Mouse (Mus musculus) layer of hippocampus, postnatal 14 days (tissue): ENCODE results near the gene 6030408B16Rik. TPM values are rescaled to one million over a fixed set of nuclear protein-coding genes. Genes with fewer than 3 reads are reported as not detected.

Experiments used
- DNase-seq, 2 experiments: peaks; one replicate each; pipeline ENCODE4 v3.0.0; 2021 to 2022; ENCODE audit warnings: low spot score in 2 of 2, mixed read lengths in 1 of 2
- long read RNA-seq, 2 experiments: library from polyadenylated mRNA; stranded (forward); transcript quantifications; one replicate each; pipeline ENCODE4 v2.0.0; 2021
- total RNA-seq, 2 experiments: library from RNA; stranded (reverse); gene quantifications; 2 replicates each; pipeline ENCODE4 v1.2.3; 2021

6030408B16Rik gene
- total RNA-seq, result under 1 TPM; 0.28 to 0.69 TPM
- long read RNA-seq, experiment 1, result 0 reads
- long read RNA-seq, experiment 2, result 0 reads

- no peak for DNase-seq
These were observed at the start of gene 6030408B16Rik for GRCm38 (mm10) chr15:101293025-101293621. TSS of gene 6030408B16Rik (plus strand) at chr15:101293212.

DNA sequence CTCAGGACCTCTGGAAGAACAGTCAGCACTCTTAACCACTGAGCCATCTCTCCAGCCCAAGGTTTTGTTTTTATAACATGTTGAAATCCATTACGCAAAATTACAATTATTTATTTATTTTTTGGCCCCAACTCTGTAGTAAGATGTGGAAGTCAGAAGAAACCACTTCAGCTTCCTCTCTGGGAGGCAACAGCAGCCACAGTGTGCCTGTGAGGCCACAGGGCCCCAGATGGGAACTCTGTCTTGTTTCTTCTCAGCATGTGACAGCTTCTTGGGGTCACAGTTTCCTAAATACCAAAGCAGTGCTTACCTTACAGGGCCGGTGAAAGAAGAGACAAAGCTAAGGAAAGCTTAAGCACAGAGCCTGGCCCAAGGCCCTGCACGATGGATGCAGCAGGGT is 49.0 kb upstream of the 6030408B16Rik start:
- DNase-seq, result no peak

- peak; percentile 92 to 97 for DNase-seq
These were observed 46.5 kb upstream of the 6030408B16Rik start for GRCm38 (mm10) chr15:101246231-101247154.

GRCm38 (mm10) chr15:101247155-101247498 is 45.9 kb upstream of the 6030408B16Rik start:
- no peak for DNase-seq

- DNase-seq, result no peak
These were observed 44.8 kb upstream of the 6030408B16Rik start for GRCm38 (mm10) chr15:101248029-101248710.

DNA sequence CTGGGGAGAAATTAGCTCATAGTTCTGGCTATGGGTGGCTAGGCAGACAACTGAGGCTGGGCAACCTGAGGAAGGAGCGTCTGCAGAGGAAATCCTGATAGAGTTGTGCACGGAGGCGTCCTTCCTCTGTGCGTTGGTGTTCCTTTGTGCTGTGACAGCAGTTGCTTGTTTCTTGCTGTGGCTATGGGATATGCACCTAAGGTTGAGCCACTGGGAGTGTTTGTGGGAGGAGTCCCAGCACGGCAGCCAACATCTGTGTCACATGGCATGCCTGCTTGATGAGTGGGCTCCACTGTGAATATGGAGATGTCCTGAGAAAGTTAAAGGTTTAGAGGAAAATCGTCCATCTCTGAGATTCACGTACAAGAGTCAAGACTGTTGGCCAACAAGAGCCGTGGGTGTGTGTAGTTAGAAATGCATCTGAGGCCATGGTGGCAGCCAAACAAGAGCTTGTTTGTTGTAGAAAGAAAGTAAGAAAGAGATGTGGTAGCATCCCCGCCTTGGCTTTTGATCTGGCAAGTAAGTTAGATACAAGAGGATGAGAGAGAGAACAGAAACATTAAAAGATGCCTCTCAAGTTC is 42.7 kb upstream of the 6030408B16Rik start:
- DNase-seq, result no peak

- DNase-seq, result no peak
These were observed 41.1 kb upstream of the 6030408B16Rik start for GRCm38 (mm10) chr15:101251930-101252329.

- no peak for DNase-seq
These were observed 40.4 kb upstream of the 6030408B16Rik start for GRCm38 (mm10) chr15:101252614-101253013.

GRCm38 (mm10) chr15:101253563-101253885 is 39.5 kb upstream of the 6030408B16Rik start:
- DNase-seq, result no peak

DNA sequence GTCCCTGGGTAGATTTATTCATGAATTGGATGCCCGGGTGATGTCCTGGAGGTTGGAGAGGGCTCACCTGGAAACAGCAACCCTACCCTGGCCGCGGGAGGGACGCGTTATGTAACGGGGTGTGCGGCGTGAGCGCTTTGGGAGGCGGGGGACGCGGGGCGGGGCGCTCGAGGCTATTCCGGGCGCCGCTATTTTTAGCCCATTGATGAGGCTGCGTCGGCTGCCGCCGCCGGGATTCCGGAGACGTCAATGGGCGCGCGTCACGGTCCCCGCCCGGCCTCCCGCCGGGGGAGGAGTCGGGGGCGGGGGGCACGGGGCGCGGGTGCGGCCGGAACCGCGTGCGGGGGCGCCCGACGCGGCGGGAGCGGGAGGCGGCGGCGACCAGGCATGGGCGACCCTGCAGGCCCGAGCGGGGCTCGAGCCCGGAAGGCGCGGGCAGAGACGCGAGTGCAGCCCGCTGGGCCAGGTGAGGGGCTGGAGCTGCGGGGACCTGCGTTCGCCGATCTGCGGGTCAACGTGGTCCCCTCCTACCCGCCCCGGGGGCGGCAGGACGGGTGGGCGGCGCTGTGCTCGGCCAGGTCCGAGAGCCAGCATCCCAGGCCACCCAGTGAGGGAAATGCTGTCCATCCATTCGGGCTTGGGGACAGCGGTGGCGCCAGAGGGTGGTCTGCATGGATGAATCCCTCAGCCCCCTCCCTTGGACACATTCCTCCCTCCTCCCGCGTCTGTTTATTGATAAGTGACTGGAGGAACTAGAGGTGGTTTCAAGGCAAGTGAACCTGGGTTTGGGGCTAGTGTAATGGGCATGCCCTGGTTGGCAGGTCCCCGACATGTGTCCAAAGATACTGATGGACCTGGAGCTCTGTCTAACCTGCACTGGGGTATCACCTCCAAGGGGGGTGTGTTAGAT is 38.9 kb upstream of the 6030408B16Rik start, which contains the start of gene Nr4a1:
TSS of gene Nr4a1 (plus strand) at position 384 of the 910 bp plus-strand sequence.
- peak in 1 of 2 experiments; percentile 66 for DNase-seq

- DNase-seq, result no peak
These were observed 37.1 kb upstream of the 6030408B16Rik start for GRCm38 (mm10) chr15:101255842-101256462.

DNA sequence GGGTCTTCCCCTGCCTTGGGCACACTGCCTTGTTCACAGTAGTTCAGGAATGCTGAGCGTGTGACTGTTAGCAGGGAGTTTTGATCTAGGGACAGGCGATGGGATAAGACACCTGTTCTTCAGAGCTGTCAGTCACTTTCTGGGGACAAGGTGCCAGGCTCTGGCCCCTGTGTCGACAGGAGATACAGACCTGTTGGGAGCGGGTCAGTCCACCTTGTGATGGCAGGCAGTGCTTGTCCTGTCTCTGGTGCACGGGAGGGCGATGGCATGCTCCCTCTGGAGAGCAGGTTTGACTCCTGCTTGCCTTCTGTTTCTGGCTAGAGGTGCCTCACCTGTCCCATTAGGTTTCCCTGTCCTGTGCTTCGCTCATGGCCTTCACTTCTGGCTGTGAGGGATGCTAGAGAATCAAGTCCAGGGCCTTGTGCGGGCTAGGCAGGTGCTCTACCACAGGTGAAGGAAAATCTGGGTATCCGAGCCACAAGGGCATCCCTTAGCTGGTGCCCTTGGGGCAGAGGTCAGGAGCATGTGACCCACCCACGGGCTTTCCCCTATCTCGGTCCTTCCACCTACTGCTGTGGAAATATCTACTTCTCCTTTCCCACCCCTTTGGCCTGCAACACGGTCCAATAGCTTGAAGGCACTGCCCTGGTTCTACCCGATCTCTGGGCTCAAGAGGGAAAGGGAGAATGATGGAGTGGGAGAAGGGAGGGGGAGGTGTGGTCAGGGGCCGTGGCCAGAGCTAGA is 36.4 kb upstream of the 6030408B16Rik start:
- no peak for DNase-seq

GRCm38 (mm10) chr15:101258420-101258819 is 34.6 kb upstream of the 6030408B16Rik start:
- no peak for DNase-seq

GRCm38 (mm10) chr15:101259922-101260321 is 33.1 kb upstream of the 6030408B16Rik start:
- DNase-seq, result no peak

GRCm38 (mm10) chr15:101260387-101260786 is 32.6 kb upstream of the 6030408B16Rik start:
- no peak for DNase-seq

DNA sequence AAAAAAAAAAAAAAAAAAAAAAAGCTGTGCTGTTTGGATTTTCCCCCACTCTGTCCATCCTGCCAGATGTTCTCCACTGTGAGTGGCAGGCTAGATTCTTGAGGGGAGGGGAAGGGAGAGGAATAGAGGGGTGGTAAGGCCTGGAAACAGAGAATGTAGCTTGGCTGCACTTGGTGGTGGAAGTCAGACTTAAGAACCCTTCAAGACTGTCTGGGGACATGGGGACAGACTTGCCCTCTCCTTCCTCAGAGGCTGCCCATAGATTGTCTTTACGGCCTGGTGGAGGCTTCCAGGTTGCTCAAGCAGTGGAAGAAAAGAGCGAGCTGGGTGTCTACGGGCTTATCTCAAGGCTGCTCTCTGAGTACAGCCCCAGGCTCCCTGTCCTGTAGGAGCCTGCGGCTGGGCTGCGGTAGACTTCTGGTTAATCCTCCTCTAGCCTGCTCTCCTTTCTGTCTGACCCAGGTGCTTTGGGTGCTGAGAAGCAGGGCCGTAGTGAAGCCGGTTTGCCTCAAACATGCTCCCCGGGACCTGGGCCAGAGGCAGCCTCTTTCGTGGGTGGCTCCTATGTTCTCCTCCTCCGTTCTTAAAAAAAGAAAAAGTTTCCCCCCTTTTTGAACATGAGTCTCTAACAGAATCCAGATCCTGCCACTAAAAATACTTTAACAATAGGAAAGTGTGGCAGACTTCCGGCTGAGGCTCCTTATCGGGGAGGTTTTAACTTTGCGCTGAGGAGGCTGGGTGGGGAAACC is 32.0 kb upstream of the 6030408B16Rik start:
- DNase-seq, result no peak

DNA sequence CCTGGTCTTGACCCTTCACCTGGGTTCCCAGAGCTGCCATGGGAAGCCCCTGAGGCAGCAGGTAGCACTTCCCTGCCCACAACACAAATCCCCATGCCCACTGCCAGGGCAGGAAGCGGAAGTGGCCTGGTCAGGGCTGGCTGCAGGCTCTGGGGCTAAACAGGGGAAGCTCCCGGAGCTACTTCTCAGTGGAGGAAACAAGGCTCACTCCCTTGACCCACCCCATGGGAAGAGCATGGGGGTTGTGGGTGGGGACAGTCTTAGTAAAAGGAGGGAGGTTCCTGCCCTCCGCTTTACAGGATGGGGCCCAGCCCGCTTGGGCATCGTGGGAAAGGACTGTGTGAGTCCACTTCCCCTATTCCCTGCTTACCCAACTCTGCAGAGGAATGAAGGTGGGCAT is 30.5 kb upstream of the 6030408B16Rik start:
- no peak for DNase-seq
